Mouse (Mus musculus) testis, adult 2 months (tissue): ENCODE results near the gene Stradb.

ENCODE experiments used
- CTCF ChIP-seq: fragments of 200-500 bp; IDR thresholded peaks from 2 replicates; pipeline ENCODE4 v1.5.1; 2012; ENCODE audit warnings: low read depth, mild to moderate bottlenecking, inconsistent platforms, low read length, moderate library complexity; ENCODE audit not compliant: control insufficient read depth, insufficient read depth, insufficient replicate concordance
- POLR2A ChIP-seq: fragments of 200-500 bp; IDR thresholded peaks from 2 replicates; pipeline ENCODE4 v1.6.1; 2012; ENCODE audit warnings: low read depth, mild to moderate bottlenecking, inconsistent platforms, low read length, moderate library complexity; ENCODE audit not compliant: control insufficient read depth

- no peak for TF ChIP-seq POLR2A
- no peak for TF ChIP-seq CTCF
Observed at GRCm38 (mm10) chr1:59009250-59009649, 35.9 kb downstream of the Stradb start.
